Mouse (Mus musculus) heart, postnatal 0 days (tissue): ENCODE measurements at regions not wholly inside any gene's neighbourhood (a gene's known extent, or its start where the extent isn't known, plus 50 kb on each side); places are given as distances from the start of the nearest gene placed in this dataset.

ENCODE experiments used
- ATAC-seq: fragments of 200-750 bp; cut with Nextera tagmentation; 2 replicates; pipeline ENCODE4 v1.8.0; 2017; ENCODE audit warnings: low read depth, moderate number of reproducible peaks, moderate library complexity; ENCODE audit not compliant: insufficient read depth
- DNase-seq: peaks from one replicate; pipeline ENCODE4 v3.0.0-alpha.2; 2016; ENCODE audit warnings: low spot score
- H3K27ac ChIP-seq: fragments of 300-500 bp; sonication (generic); 2 replicates; pipeline ENCODE4 v1.5.1; 2014; ENCODE audit warnings: low read depth, mild to moderate bottlenecking
- H3K27me3 ChIP-seq: fragments of 300-500 bp; sonication (generic); 2 replicates; pipeline ENCODE4 v1.6.1; 2014; ENCODE audit warnings: low read length, mixed read lengths; ENCODE audit not compliant: control insufficient read depth, insufficient read depth
- H3K36me3 ChIP-seq: fragments of 300-500 bp; sonication (generic); replicated peaks from 2 replicates; pipeline ENCODE4 v1.6.1; 2014; ENCODE audit warnings: low read length, mixed read lengths; ENCODE audit not compliant: control insufficient read depth, insufficient read depth
- H3K4me1 ChIP-seq: fragments of 300-500 bp; sonication (generic); 2 replicates; pipeline ENCODE4 v1.6.1; 2014; ENCODE audit warnings: antibody characterized with exemption; ENCODE audit not compliant: control insufficient read depth, insufficient read depth
- H3K4me2 ChIP-seq: fragments of 300-500 bp; sonication (generic); 2 replicates; pipeline ENCODE4 v1.6.1; 2014; ENCODE audit warnings: low read depth, mild to moderate bottlenecking, low read length, moderate library complexity
- H3K4me3 ChIP-seq: fragments of 300-500 bp; sonication (generic); 2 replicates; pipeline ENCODE4 v1.5.1; 2014; ENCODE audit warnings: low read depth, low read length
- H3K9ac ChIP-seq: fragments of 300-500 bp; sonication (generic); replicated peaks from 2 replicates; pipeline ENCODE4 v1.6.1; 2014; ENCODE audit warnings: low read depth, low read length, mixed read lengths
- H3K9me3 ChIP-seq: fragments of 300-500 bp; sonication (generic); replicated peaks from 2 replicates; pipeline ENCODE4 v1.6.1; 2016; ENCODE audit warnings: low read length; ENCODE audit not compliant: control insufficient read depth
- CTCF ChIP-seq: IDR thresholded peaks from 2 replicates; pipeline ENCODE4 v1.5.1; 2016; ENCODE audit warnings: antibody characterized with exemption, control low read depth, low read depth
- EP300 ChIP-seq: IDR thresholded peaks from 2 replicates; pipeline ENCODE4 v1.6.1; 2016; ENCODE audit warnings: antibody characterized with exemption, low read depth
- WGBS: fragments of 180-500 bp; shearing (Covaris S2); extraction: QIAGEN DNeasy Blood & Tissue Kit; methylation state at CpG from one replicate; pipeline ENCODE4 v1.1.7; 2014; 5-methylcytosine and 5-hydroxymethylcytosine counted together

- Histone ChIP-seq H3K4me2 (no peak overlapping the region), H3K4me3 (no peak overlapping the region), H3K9me3 (no peaks in the 10 kb centered on the region), H3K27ac (no peak overlapping the region), H3K36me3 (no peaks in the 10 kb centered on the region), H3K27me3 (no peaks in the 10 kb centered on the region), H3K4me1 (no peaks in the 10 kb centered on the region), H3K9ac (no peak overlapping the region)
- DNase-seq (no peak), ATAC-seq (no peak)
- TF ChIP-seq CTCF (no peak), EP300 (no peak)
- WGBS = 69% methylated on average over 7 of the region's 7 CpGs
Measured at GRCm38 (mm10) chr10:70826706-70827105, 170.9 kb upstream of the Phyhipl start.

- Histone ChIP-seq H3K27ac (no peak overlapping the region), H3K4me1 (no peaks in the 10 kb centered on the region), H3K36me3 (no peaks in the 10 kb centered on the region), H3K9ac (no peak overlapping the region), H3K4me2 (no peak overlapping the region), H3K4me3 (no peak overlapping the region), H3K27me3 (no peaks in the 10 kb centered on the region), H3K9me3 (no peaks in the 10 kb centered on the region)
- TF ChIP-seq CTCF (no peak), EP300 (no peak)
- DNase-seq = no peak
- 70% methylated on average over 4 of the region's 4 CpGs for WGBS
- ATAC-seq = no peak
Measured at GRCm38 (mm10) chr10:70825451-70825850, 169.7 kb upstream of the Phyhipl start.

GRCm38 (mm10) chr10:70824461-70824860 is 168.7 kb upstream of the Phyhipl start:
- DNase-seq (peak; percentile 12), ATAC-seq (no peak)
- H3K4me1 ChIP-seq = no peaks in the 10 kb centered on the region
- WGBS = 70% methylated on average over 5 of the region's 5 CpGs
- no peak overlapping the region for H3K9ac ChIP-seq
- H3K27me3 ChIP-seq = no peaks in the 10 kb centered on the region
- H3K4me2 ChIP-seq = no peak overlapping the region
- H3K27ac ChIP-seq = no peak overlapping the region
- H3K36me3 ChIP-seq = no peaks in the 10 kb centered on the region
- H3K4me3 ChIP-seq = no peak overlapping the region
- H3K9me3 ChIP-seq = 0 out of 2 replicates have a peak, but pooled peaks cover 4% of the 10 kb centered on the region
- TF ChIP-seq EP300 (no peak), CTCF (no peak)

GRCm38 (mm10) chr10:70819951-70820350 is 164.2 kb upstream of the Phyhipl start:
- Histone ChIP-seq H3K27me3 (no peaks in the 10 kb centered on the region), H3K9ac (no peak overlapping the region), H3K27ac (no peak overlapping the region), H3K9me3 (0 out of 2 replicates have a peak, but pooled peaks cover 4% of the 10 kb centered on the region), H3K4me2 (no peak overlapping the region), H3K4me3 (no peak overlapping the region), H3K4me1 (no peaks in the 10 kb centered on the region), H3K36me3 (no peaks in the 10 kb centered on the region)
- DNase-seq (no peak), ATAC-seq (no peak)
- no peak for TF ChIP-seq EP300
- TF ChIP-seq CTCF = no peak
- WGBS = 70% methylated on average over 2 of the region's 2 CpGs

GRCm38 (mm10) chr10:70814354-70815131 is 158.8 kb upstream of the Phyhipl start:
- H3K9me3 ChIP-seq = no peaks in the 10 kb centered on the region
- 50% methylated on average over 15 of the region's 15 CpGs for WGBS
- no peaks in the 10 kb centered on the region for H3K27me3 ChIP-seq
- no peak overlapping the region for H3K27ac ChIP-seq
- H3K4me2 ChIP-seq = no peak overlapping the region
- ATAC-seq = no peak
- no peak overlapping the region for H3K9ac ChIP-seq
- DNase-seq = peak; percentile 17
- TF ChIP-seq EP300 (no peak), CTCF (peak; percentile 49)
- no peaks in the 10 kb centered on the region for H3K36me3 ChIP-seq
- no peaks in the 10 kb centered on the region for H3K4me1 ChIP-seq
- no peak overlapping the region for H3K4me3 ChIP-seq

GRCm38 (mm10) chr10:70809411-70809810 is 153.6 kb upstream of the Phyhipl start:
- no peaks in the 10 kb centered on the region for H3K27me3 ChIP-seq
- H3K9ac ChIP-seq = no peak overlapping the region
- no peaks in the 10 kb centered on the region for H3K36me3 ChIP-seq
- H3K9me3 ChIP-seq = no peaks in the 10 kb centered on the region
- H3K4me1 ChIP-seq = no peaks in the 10 kb centered on the region
- H3K4me2 ChIP-seq = no peak overlapping the region
- TF ChIP-seq CTCF (no peak), EP300 (no peak)
- DNase-seq (no peak), ATAC-seq (no peak)
- 62% methylated on average over 3 of the region's 3 CpGs for WGBS
- H3K27ac ChIP-seq = no peak overlapping the region
- no peak overlapping the region for H3K4me3 ChIP-seq
